Mouse (Mus musculus): ENCODE results near the gene Ccdc181. TPM values are rescaled to one million over a fixed set of nuclear protein-coding genes. Genes with fewer than 3 reads are reported as not detected.

The Ccdc181 gene
- total and polyA plus RNA-seq, 3 experiments, result 8.8 to 12.1 (median 10.6) TPM

DNA sequence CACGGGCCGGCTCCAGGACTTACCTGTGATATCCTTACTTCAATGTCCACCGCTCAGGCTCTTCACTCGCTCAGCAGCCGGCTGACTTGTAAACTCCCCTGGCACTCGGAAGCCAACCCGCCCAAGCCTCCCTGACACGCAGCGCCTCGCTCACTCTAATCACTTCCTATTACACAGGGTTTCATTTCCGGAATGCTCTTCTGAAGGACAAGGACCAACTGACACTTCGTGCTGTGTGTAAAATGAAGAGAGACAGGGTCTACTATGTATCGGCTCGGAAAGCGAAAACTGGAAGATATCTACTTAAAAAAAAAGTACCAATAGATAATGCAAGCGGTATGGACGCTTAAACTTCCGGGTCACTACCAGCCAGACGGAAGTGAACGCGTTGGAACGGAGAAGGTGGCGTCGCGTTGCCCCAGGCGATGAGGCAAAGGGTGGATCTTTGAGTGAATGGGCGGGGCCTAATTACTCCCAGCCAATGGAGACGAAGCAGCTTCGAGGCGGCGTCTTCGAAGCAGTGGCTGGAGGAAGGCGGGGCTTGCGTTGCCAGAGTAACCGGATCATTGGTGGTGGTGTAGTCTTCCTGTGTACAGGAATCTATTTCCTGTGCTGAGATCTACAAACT, 31.9 kb downstream of the Ccdc181 start, which contains the start of gene Blzf1:
TSS of gene Blzf1 (minus strand) at position 366 of the 628 bp plus-strand sequence.
- no peak for TF ChIP-seq PAX5 (IDR thresholded peaks at IDR 0.05; ENCODE audit: low read length)
- TF ChIP-seq ZC3H11A (IDR thresholded peaks at IDR 0.05; ENCODE audit: low read depth, low read length), result no peak
- TF ChIP-seq TCF12 (IDR thresholded peaks at IDR 0.05; ENCODE audit: low read depth, low read length), result peak; percentile 72; the same call in 1 of the 2 replicates
- no peak; the same call in 1 of the 2 replicates for TF ChIP-seq MAFK (IDR thresholded peaks at IDR 0.05; ENCODE audit: insufficient replicate concordance, low read length)
- 0 out of 2 replicates have a peak, but pooled peaks have one; percentile 47 for TF ChIP-seq TBP (conservative IDR thresholded peaks at IDR 0.05; ENCODE audit: low read depth, low read length)
- no peak for TF ChIP-seq EP300 (IDR thresholded peaks at IDR 0.05; ENCODE audit: low read length)
- peak; percentile 90 for TF ChIP-seq HCFC1 (IDR thresholded peaks at IDR 0.05; ENCODE audit: low read depth, low read length)
- TF ChIP-seq ZKSCAN1 (IDR thresholded peaks at IDR 0.05; ENCODE audit: borderline replicate concordance, low read depth, low read length), result no peak
- no peak for TF ChIP-seq USF2 (conservative IDR thresholded peaks at IDR 0.05; ENCODE audit: low read depth, low read length)
- TF ChIP-seq ZMIZ1 (IDR thresholded peaks at IDR 0.05; ENCODE audit: low read depth, low read length), result peak; percentile 65; the same call in 1 of the 2 replicates
- TF ChIP-seq CHD1 (IDR thresholded peaks at IDR 0.05; ENCODE audit: low read depth, low read length), result no peak
- 0 out of 2 replicates have a peak, but pooled peaks have one; percentile 11 for TF ChIP-seq NRF1 (IDR thresholded peaks at IDR 0.05; ENCODE audit: low read depth, low read length)
- TF ChIP-seq MAZ (IDR thresholded peaks at IDR 0.05; ENCODE audit: low read depth, low read length), result 0 out of 2 replicates have a peak, but pooled peaks have one; percentile 45
- TF ChIP-seq ZNF384 (IDR thresholded peaks at IDR 0.05; ENCODE audit: low read depth, low read length), result peak; percentile 56; the same call in 1 of the 2 replicates
- TF ChIP-seq GABPA (IDR thresholded peaks at IDR 0.05; ENCODE audit: insufficient replicate concordance, low read depth, low read length), result peak; percentile 14; the same call in 1 of the 2 replicates
- TF ChIP-seq CTCF (conservative IDR thresholded peaks at IDR 0.05 in 1 of 2, IDR thresholded peaks at IDR 0.05 in 1 of 2; ENCODE audit: low read depth in 2 of 2, low read length in 2 of 2), result no peak
- peak; percentile 89; the same call in 1 of the 2 replicates for TF ChIP-seq KAT2A (IDR thresholded peaks at IDR 0.05; ENCODE audit: insufficient replicate concordance, low read length)
- TF ChIP-seq POLR2AphosphoS2 (IDR thresholded peaks at IDR 0.05; ENCODE audit: low read depth, low read length), result no peak; the same call in 1 of the 2 replicates
- no peak for TF ChIP-seq UBTF (IDR thresholded peaks at IDR 0.05; ENCODE audit: low read depth, low read length)
- TF ChIP-seq USF1 (IDR thresholded peaks at IDR 0.05; ENCODE audit: low read depth, low read length), result no peak
- peak; percentile 61; the same call in 1 of the 2 replicates for TF ChIP-seq MAX (IDR thresholded peaks at IDR 0.05; ENCODE audit: low read length)
- TF ChIP-seq MEF2A (IDR thresholded peaks at IDR 0.05; ENCODE audit: borderline replicate concordance, low read depth, low read length), result peak; percentile 56; the same call in 1 of the 2 replicates
- peak; percentile 93 for TF ChIP-seq ELF1 (IDR thresholded peaks at IDR 0.05; ENCODE audit: low read depth, low read length)
- peak; percentile 99 for TF ChIP-seq SIN3A (IDR thresholded peaks at IDR 0.05; ENCODE audit: low read length)
- no peak for TF ChIP-seq RAD21 (IDR thresholded peaks at IDR 0.05; ENCODE audit: low read depth, low read length)
- no peak for TF ChIP-seq BHLHE40 (IDR thresholded peaks at IDR 0.05; ENCODE audit: low read depth, low read length)
- TF ChIP-seq MXI1 (IDR thresholded peaks at IDR 0.05; ENCODE audit: low read depth, low read length), result peak; percentile 96
- TF ChIP-seq RCOR1 (conservative IDR thresholded peaks at IDR 0.05; ENCODE audit: low read depth, low read length), result no peak
- no peak for TF ChIP-seq SMC3 (IDR thresholded peaks at IDR 0.05; ENCODE audit: low read depth, low read length)
- peak; percentile 72; the same call in 1 of the 2 replicates for TF ChIP-seq E2F4 (IDR thresholded peaks at IDR 0.05; ENCODE audit: insufficient replicate concordance, low read depth, low read length)
- TF ChIP-seq IRF4 (IDR thresholded peaks at IDR 0.05; ENCODE audit: low read depth, low read length), result peak; percentile 76
- no peak; the same call in 1 of the 2 replicates for TF ChIP-seq JUN (IDR thresholded peaks at IDR 0.05; ENCODE audit: insufficient read depth, low read depth, low read length)
- TF ChIP-seq JUND (conservative IDR thresholded peaks at IDR 0.05; ENCODE audit: low read depth, low read length), result no peak
- peak; percentile 69 for TF ChIP-seq POLR2A (IDR thresholded peaks at IDR 0.05; ENCODE audit: low read depth, low read length)
- TF ChIP-seq ETS1 (conservative IDR thresholded peaks at IDR 0.05; ENCODE audit: low read depth, low read length), result no peak
- TF ChIP-seq MYC (IDR thresholded peaks at IDR 0.05; ENCODE audit: low read depth, low read length), result peak; percentile 89
- TF ChIP-seq CHD2 (IDR thresholded peaks at IDR 0.05; ENCODE audit: low read length), result peak; percentile 95
- TF ChIP-seq NELFE (IDR thresholded peaks at IDR 0.05; ENCODE audit: low read depth, low read length), result peak; percentile 72; the same call in 1 of the 2 replicates
- H3K4me1 ChIP-seq (ENCODE audit: control insufficient read depth in 1 of 2, insufficient read depth in 2 of 2), result peaks cover 0 to 21% of the 10 kb centered on the region in 2 experiments; a peak in 2 of 4 replicates
- H3K79me2 ChIP-seq (replicated peaks; ENCODE audit: control insufficient read depth, extremely low read depth, insufficient read depth, poor library complexity, severe bottlenecking), result peaks cover 9% of the 10 kb centered on the region
- in situ Hi-C loops (cut with MboI; ENCODE audit: low pct_ligation_motif_present, low pct_unique_long_range_greater_than_20kb, low sequenced_read_pairs), result loop anchor here (25.0 kb wide), 1 partner anchor 805 kb away; no protein-coding TSS in a partner anchor
- peak within 1 kb of the TSS; percentile 76 to 90 (median 85) for H3K4me3 ChIP-seq (replicated peaks in 1 of 3; ENCODE audit: low read depth in 2 of 3, low read length in 2 of 3, poor library complexity in 1 of 3)
- no peaks in the 10 kb centered on the region for H3K27me3 ChIP-seq (replicated peaks)
- peaks cover 2 to 35% of the 10 kb centered on the region in 2 experiments for H3K36me3 ChIP-seq (replicated peaks in 1 of 2; ENCODE audit: control insufficient read depth in 1 of 2, insufficient read depth in 1 of 2, low read length in 1 of 2)
- H3K4me2 ChIP-seq (ENCODE audit: insufficient read depth, low read depth, poor library complexity, severe bottlenecking), result peak within 1 kb of the TSS; percentile 85
- H3K27ac ChIP-seq (ENCODE audit: insufficient read depth, low read depth), result peak within 1 kb of the TSS; percentile 15
- peak within 1 kb of the TSS; percentile 91 for H3K9ac ChIP-seq (ENCODE audit: insufficient read depth, low read depth)
- H3K9me3 ChIP-seq (replicated peaks; ENCODE audit: low read length), result no peaks in the 10 kb centered on the region
- dilution Hi-C loops (cut with MboI; ENCODE audit: extremely low pct_ligation_motif_present, extremely low pct_unique_long_range_greater_than_20kb, low sequenced_read_pairs), result no loop called here
- DNase-seq (ENCODE audit: extremely low read depth), result peak; percentile 99

All from CH12.LX (cell line).